Mouse (Mus musculus) intestine, embryonic 15.5 days (tissue): ENCODE measurements around the gene Abcc12. TPM values are rescaled to one million over a fixed set of nuclear protein-coding genes. Genes with fewer than 3 reads are reported as not detected.

Experiments
- ATAC-seq: fragments of 200-750 bp; cut with Nextera tagmentation; 2 replicates; pipeline ENCODE4 v1.8.0; 2017; ENCODE audit warnings: moderate TSS enrichment, moderate library complexity
- H3K27ac ChIP-seq: fragments of 300-500 bp; sonication (generic); 2 replicates; pipeline ENCODE4 v1.5.1; 2015; ENCODE audit warnings: mild to moderate bottlenecking, inconsistent platforms
- H3K27me3 ChIP-seq: fragments of 300-500 bp; sonication (generic); replicated peaks from 2 replicates; pipeline ENCODE4 v1.6.1; 2015; ENCODE audit warnings: inconsistent platforms
- H3K36me3 ChIP-seq: fragments of 300-500 bp; sonication (generic); 2 replicates; pipeline ENCODE4 v1.6.1; 2015; ENCODE audit warnings: inconsistent platforms
- H3K4me1 ChIP-seq: fragments of 300-500 bp; sonication (generic); replicated peaks from 2 replicates; pipeline ENCODE4 v1.6.1; 2015; ENCODE audit warnings: inconsistent platforms
- H3K4me2 ChIP-seq: fragments of 300-500 bp; sonication (generic); replicated peaks from 2 replicates; pipeline ENCODE4 v1.6.1; 2015; ENCODE audit warnings: mild to moderate bottlenecking, inconsistent platforms
- H3K4me3 ChIP-seq: fragments of 300-500 bp; sonication (generic); replicated peaks from 2 replicates; pipeline ENCODE4 v1.5.1; 2015; ENCODE audit warnings: inconsistent platforms
- H3K9ac ChIP-seq: fragments of 300-500 bp; sonication (generic); 2 replicates; pipeline ENCODE4 v1.6.1; 2015; ENCODE audit warnings: inconsistent platforms
- H3K9me3 ChIP-seq: fragments of 300-500 bp; sonication (generic); 2 replicates; pipeline ENCODE4 v1.6.1; 2016; ENCODE audit warnings: inconsistent platforms
- WGBS: fragments of 180-500 bp; shearing (Covaris S2); methylation state at CpG from one replicate; pipeline ENCODE4 v1.1.7; 2015; 5-methylcytosine and 5-hydroxymethylcytosine counted together
- polyA plus RNA-seq: library from polyadenylated mRNA; unstranded; fragments of >200 nt; fragmentation: Nextera tagmentation; extraction: Ambion mirVana; gene quantifications from 2 replicates; pipeline ENCODE4 v1.2.1, GENCODE M21; 2015

The Abcc12 gene
- polyA plus RNA-seq, 1 experiment from 2014 or later = 0.20 TPM

DNA sequence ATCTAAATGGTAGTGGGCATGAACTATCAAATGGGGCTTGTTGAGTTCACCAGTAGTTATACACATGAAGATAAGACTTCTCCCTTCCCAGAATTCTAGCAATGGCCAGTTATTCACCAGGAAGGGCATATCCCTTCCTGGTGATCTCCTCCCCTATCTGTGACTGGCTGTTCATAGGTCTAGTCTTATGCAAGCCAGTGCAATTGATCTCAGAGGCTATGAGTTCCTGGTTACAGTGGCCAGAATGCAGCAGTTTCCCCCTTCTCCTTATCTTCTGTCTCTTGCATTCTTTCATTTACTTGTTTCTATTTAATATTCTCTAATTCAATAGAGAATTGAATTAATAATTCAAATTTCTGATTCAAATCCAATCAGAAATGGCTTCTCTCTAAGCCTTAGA, 96.2 kb downstream of the Abcc12 start:
- no peak for ATAC-seq
- no peaks in the 10 kb centered on the region for H3K4me1 ChIP-seq
- no peaks in the 10 kb centered on the region for H3K9me3 ChIP-seq
- no peak overlapping the region for H3K9ac ChIP-seq
- H3K36me3 ChIP-seq = no peaks in the 10 kb centered on the region
- H3K27ac ChIP-seq = no peak overlapping the region
- H3K27me3 ChIP-seq = no peaks in the 10 kb centered on the region
- H3K4me2 ChIP-seq = no peak overlapping the region
- H3K4me3 ChIP-seq = no peak overlapping the region

DNA sequence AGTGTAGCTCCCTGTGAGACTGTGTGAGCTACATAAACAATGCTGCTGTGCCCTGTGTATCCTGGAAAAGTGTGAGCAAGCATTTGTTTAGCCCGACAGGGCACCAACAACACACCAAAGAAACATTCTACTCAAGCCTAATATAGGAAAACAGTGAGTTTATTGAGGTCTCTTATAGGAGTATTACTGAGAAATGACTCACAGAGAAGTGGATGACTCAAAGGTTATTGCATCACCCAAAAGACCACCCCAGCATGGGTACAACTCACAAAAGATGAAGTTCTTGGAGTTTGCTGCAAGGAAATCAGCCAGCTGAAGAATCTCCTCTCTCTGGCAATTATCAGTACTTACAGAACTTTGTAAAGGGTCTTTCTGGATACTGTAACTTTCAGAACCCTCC, 98.4 kb downstream of the Abcc12 start:
- Histone ChIP-seq H3K4me1 (no peaks in the 10 kb centered on the region), H3K36me3 (no peaks in the 10 kb centered on the region), H3K9me3 (no peaks in the 10 kb centered on the region), H3K27me3 (no peaks in the 10 kb centered on the region), H3K27ac (no peak overlapping the region), H3K9ac (no peak overlapping the region), H3K4me3 (no peak overlapping the region), H3K4me2 (no peak overlapping the region)
- WGBS = 78% methylated on average over 1 of the region's 1 CpGs
- no peak for ATAC-seq

DNA sequence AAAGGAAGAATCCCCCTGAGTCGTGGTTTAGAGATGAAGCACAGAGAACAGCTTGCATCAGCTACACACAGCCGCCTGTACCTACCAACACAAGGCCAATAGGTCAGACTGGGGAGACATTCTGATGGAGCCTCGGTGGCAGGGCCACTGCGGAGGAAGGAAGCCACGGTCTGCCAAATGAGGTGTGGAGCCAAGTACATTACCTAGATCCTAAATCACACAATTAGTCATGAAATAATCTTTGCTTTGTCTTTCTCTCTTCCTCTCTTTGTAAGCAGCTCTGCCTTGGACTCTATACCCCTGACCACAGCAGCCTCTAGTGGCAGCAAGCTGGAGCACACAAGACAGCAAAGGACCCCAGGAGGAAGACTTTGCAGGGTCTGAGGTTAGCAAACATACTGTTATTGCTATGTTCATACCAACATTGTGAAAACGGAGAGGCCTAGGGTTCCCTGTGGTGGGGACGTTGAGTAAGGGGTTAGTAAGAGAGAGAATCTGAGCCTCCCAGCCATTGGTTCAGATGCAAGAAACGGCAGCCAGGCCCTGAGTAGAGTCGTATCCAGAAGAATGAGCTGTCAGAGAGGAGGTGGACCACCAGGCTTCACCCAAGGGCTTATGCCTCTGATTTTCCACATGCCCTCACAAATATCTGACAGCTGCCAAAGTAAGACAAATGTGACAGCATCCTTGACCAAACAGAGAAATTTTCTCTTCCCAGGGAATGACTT, 104.6 kb downstream of the Abcc12 start:
- 58% methylated on average over 9 of the region's 9 CpGs for WGBS
- H3K9ac ChIP-seq = no peak overlapping the region
- no peak overlapping the region for H3K4me3 ChIP-seq
- no peaks in the 10 kb centered on the region for H3K27me3 ChIP-seq
- H3K27ac ChIP-seq = no peak overlapping the region
- no peaks in the 10 kb centered on the region for H3K36me3 ChIP-seq
- H3K4me1 ChIP-seq = no peaks in the 10 kb centered on the region
- ATAC-seq = no peak
- H3K4me2 ChIP-seq = no peak overlapping the region
- H3K9me3 ChIP-seq = no peaks in the 10 kb centered on the region

DNA sequence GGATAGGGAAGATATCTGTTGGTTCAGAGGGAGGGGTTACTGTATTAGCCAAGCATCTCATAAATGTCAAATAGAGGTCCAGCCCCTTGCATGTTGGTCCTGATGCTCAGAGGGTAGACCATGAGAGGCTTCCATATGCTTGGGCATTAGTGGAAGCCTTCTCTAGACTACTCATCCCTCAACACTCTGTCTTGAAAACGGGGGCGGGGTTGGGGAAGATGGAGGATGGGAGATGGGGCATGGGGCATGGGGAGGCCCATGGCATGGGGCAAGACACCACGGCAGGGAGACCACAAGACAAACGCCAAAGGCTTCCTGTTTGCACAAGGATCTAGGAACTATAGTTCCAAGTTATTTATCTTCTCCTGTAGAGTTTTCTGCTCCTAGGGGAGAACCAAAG, 106.0 kb downstream of the Abcc12 start:
- Histone ChIP-seq H3K4me3 (no peak overlapping the region), H3K27me3 (no peaks in the 10 kb centered on the region), H3K9me3 (no peaks in the 10 kb centered on the region), H3K9ac (no peak overlapping the region), H3K27ac (no peak overlapping the region), H3K4me2 (no peak overlapping the region), H3K36me3 (no peaks in the 10 kb centered on the region), H3K4me1 (no peaks in the 10 kb centered on the region)
- 89% methylated on average over 4 of the region's 4 CpGs for WGBS
- no peak for ATAC-seq

DNA sequence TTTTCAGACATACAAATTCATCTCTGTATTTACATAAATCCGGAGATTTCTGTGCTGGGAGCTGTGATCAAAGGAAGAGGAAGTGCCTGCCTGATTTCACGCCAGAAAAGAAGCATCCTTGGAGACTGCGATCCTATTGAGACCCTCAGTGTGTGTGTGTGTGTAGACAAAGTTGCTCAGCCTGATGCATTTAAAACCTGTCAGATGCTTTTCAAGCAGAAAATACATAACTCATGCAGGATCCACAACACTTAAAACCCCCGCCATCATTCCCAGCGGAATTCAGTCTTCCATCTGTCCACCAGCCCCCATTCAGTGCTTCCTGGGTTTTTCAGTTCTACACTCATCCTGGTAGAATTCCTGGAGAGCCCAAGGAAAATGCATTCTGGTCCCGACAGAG, 107.4 kb downstream of the Abcc12 start:
- ATAC-seq = no peak
- WGBS = 67% methylated on average over 6 of the region's 6 CpGs
- Histone ChIP-seq H3K4me1 (no peaks in the 10 kb centered on the region), H3K9ac (no peak overlapping the region), H3K27me3 (no peaks in the 10 kb centered on the region), H3K4me2 (no peak overlapping the region), H3K4me3 (no peak overlapping the region), H3K9me3 (no peaks in the 10 kb centered on the region), H3K36me3 (no peaks in the 10 kb centered on the region), H3K27ac (no peak overlapping the region)

DNA sequence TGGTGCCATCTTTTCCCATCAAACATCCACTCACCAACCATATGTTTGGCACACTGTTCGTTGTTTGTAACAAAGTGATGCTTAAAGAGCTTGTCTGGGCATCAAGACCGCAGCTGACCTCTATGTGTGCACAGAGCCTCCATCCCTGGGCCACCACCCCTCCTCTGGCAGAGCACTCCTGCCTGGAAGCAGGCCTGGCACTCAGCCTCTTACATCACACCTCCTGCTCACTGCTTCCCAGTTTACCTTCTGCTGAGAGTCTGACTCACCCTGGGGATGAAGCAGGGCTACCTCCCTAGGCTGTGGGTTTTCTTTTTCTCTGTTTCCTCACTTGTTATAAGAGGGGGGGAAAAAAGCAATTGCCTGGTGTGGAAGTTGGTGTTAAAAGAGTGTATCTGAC, 109.8 kb downstream of the Abcc12 start:
- Histone ChIP-seq H3K4me1 (no peaks in the 10 kb centered on the region), H3K27ac (no peak overlapping the region), H3K9me3 (no peaks in the 10 kb centered on the region), H3K36me3 (no peaks in the 10 kb centered on the region), H3K27me3 (no peaks in the 10 kb centered on the region), H3K9ac (no peak overlapping the region), H3K4me3 (no peak overlapping the region), H3K4me2 (no peak overlapping the region)
- no peak for ATAC-seq
- WGBS = 92% methylated on average over 2 of the region's 2 CpGs

DNA sequence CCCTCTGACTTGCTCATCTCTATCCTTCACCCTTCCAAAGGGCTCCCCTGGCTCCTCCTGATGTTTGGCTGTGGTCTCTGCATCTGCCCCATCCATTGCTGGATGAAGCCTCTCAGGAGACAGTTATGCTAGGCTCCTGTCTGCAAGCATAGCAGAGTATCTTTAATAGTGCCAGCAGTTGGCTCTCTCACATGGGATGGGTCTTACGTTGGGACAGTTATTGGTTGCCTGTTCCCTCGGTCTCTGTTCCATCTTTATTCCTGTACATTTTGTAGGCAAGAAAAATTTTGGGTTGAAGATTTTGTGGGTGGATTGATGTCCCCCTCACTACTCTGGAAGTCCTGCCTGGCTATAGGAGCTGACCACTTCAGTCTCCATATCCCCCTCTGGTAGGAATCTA, 117.3 kb downstream of the Abcc12 start:
- no peaks in the 10 kb centered on the region for H3K36me3 ChIP-seq
- H3K4me2 ChIP-seq = no peak overlapping the region
- WGBS = 96% methylated on average over 2 of the region's 2 CpGs
- H3K27me3 ChIP-seq = no peaks in the 10 kb centered on the region
- no peak for ATAC-seq
- no peak overlapping the region for H3K4me3 ChIP-seq
- H3K9ac ChIP-seq = no peak overlapping the region
- H3K4me1 ChIP-seq = no peaks in the 10 kb centered on the region
- no peaks in the 10 kb centered on the region for H3K9me3 ChIP-seq
- no peak overlapping the region for H3K27ac ChIP-seq

DNA sequence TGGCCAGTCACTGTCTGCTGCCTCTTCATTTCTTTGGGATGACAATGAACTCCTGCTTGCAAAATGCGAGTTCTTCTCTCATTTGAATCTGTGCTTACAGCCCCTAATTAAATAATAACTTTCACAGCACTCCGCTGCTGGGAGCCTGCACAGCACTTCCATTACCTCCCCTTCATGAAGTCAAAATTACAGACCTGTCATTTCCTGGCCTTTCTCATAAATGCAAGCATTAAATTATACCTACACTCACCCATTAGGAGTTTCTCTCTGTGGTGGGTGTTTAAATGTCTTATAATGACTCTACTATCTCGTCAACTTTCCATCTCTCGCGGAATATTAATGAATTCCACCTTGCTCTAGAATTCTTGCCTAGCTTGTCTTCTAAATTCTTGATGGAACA, 120.1 kb downstream of the Abcc12 start:
- Histone ChIP-seq H3K36me3 (no peaks in the 10 kb centered on the region), H3K4me3 (no peak overlapping the region), H3K4me1 (no peaks in the 10 kb centered on the region), H3K9me3 (no peaks in the 10 kb centered on the region), H3K27me3 (no peaks in the 10 kb centered on the region), H3K9ac (no peak overlapping the region), H3K27ac (no peak overlapping the region), H3K4me2 (no peak overlapping the region)
- ATAC-seq = no peak
- WGBS = 85% methylated on average over 5 of the region's 5 CpGs

DNA sequence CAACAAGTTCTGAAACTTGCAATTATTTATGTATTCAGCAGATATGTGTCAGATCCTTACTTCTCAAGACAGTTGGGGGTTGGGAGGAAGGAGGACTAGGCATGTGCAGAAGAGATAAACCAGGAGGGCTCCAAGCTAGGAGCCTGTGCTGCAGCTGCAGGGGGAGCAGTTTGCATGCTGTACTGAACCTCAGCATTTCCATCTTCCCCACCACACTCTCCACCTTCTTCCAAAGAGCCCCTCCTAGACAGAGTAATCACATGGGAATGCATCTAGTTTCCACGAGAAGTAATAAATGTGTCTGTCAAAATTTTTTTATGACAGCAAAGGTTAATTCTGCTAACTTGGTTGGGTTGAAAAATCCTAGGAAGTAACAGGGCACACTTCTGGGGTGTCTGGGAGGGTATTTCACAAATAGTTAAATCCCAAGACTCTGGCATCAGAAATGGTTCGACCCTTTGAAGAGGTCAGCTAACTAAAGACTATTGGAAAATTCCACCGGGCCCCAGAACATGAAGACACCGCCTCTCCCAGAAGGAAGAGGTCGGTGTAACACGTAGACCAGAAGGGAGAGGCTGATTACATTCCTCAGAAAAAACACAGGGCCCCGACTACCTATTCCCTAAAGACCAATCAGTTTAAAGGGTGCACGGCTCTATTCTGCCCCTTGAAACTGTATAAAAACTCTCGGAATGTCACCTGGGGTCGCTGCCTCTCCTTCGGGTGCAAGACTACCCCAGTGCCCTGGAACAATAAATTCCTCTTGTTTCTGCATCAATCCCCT, 126.6 kb downstream of the Abcc12 start:
- H3K27ac ChIP-seq = peak overlapping the region; percentile 10; the same call in 1 of the 2 replicates
- WGBS = 43% methylated on average over 11 of the region's 11 CpGs
- no peaks in the 10 kb centered on the region for H3K27me3 ChIP-seq
- no peaks in the 10 kb centered on the region for H3K9me3 ChIP-seq
- peak overlapping the region; percentile 0 for H3K4me2 ChIP-seq
- no peak overlapping the region for H3K9ac ChIP-seq
- ATAC-seq = peak; percentile 93
- no peak overlapping the region for H3K4me3 ChIP-seq
- no peaks in the 10 kb centered on the region for H3K4me1 ChIP-seq
- no peaks in the 10 kb centered on the region for H3K36me3 ChIP-seq

DNA sequence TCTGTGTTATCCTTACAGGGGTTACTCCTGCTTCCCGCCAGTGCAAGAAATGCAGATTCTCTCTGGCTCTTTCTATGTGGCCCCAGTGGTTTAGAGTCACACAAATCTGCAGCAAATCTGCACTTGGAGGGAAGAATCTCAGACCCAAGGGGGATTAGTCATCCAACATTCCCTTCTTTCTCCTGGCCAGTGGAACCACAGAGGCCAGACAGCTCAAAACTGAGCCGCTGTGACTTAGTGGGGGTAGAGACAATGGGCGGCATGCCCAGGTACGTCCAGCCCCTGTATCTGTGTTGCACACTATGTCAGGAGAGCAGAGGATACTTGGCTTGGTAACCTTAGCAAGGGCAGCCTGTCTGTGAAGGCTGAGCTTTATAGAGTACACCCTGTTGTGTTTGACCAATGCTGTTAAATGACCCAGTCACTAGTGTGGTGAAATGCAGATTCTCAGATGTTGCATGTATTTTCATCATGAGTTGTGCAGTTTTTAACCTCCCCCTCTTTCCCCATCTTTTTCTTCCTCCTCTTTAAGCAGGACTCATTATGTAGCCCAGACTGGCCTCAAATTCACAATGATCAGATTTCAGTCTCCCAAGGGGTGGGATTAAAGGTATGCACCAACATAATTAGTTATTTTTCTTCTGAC, 130.5 kb downstream of the Abcc12 start:
- Histone ChIP-seq H3K27me3 (no peaks in the 10 kb centered on the region), H3K4me1 (no peaks in the 10 kb centered on the region), H3K4me3 (no peak overlapping the region), H3K4me2 (no peak overlapping the region), H3K9me3 (no peaks in the 10 kb centered on the region), H3K36me3 (no peaks in the 10 kb centered on the region), H3K27ac (no peak overlapping the region), H3K9ac (no peak overlapping the region)
- ATAC-seq = no peak
- 89% methylated on average over 4 of the region's 4 CpGs for WGBS

DNA sequence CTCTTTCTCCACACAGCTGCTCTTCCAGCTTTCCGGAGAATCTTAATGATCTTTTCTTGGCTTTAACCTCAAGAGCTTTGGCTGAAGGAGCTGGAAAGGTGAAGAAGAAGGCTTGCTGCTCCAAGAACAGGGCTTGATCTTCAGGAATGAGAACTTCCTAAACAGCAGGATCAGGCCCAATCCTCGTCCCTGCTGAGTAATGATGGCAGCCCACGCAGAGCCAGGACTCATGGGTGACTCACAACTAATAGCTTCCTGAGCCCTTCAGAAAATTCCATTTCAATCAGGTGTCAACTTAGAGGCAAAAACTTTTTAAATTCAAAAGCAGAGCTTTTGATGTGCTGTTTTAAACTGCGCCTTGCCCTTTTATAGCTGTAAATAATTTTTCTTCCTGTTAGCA, 135.0 kb downstream of the Abcc12 start:
- Histone ChIP-seq H3K9me3 (no peaks in the 10 kb centered on the region), H3K4me2 (no peak overlapping the region), H3K36me3 (no peaks in the 10 kb centered on the region), H3K4me3 (no peak overlapping the region), H3K27me3 (no peaks in the 10 kb centered on the region), H3K9ac (no peak overlapping the region), H3K27ac (no peak overlapping the region), H3K4me1 (no peaks in the 10 kb centered on the region)
- no peak for ATAC-seq
- WGBS = 77% methylated on average over 4 of the region's 4 CpGs

DNA sequence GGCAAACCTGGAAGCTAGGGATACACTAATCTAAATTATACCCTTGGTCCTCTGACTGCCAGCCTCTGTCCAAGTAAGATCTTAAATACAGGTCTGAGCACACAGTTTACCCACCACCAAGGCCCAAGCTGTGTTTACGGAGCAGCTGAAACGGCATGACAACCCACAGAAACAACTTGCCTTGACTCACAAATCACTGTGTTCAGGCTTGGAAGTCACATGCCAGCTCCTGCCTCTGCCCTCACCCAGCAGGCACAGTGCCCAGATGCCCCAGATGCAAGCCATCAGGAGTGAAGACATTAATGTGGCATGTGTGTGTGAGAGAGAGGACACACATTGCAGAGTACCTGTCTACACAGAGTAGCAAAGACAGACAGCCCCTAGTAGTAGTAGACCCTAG, 136.7 kb downstream of the Abcc12 start:
- Histone ChIP-seq H3K9ac (no peak overlapping the region), H3K4me2 (no peak overlapping the region), H3K27me3 (no peaks in the 10 kb centered on the region), H3K4me1 (no peaks in the 10 kb centered on the region), H3K36me3 (no peaks in the 10 kb centered on the region), H3K4me3 (no peak overlapping the region), H3K9me3 (no peaks in the 10 kb centered on the region), H3K27ac (no peak overlapping the region)
- ATAC-seq = no peak
- 70% methylated on average over 2 of the region's 2 CpGs for WGBS

DNA sequence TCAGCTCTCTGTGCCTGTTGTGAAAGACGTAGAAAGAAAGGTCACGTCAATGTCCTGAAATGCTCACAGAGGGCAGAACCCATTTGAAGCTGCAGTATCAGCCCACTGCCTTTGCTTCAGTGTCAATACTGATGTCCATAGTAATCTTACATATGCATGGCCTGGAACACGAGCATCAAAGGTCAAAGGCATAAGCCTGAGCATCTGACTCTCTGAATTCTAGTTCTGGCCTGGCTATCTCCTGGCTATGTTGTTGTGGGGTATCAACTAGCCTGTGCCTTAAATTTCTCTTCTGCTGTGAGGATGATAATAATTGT, 141.5 kb downstream of the Abcc12 start:
- WGBS = 76% methylated on average over 3 of the region's 3 CpGs
- Histone ChIP-seq H3K4me1 (no peaks in the 10 kb centered on the region), H3K36me3 (no peaks in the 10 kb centered on the region), H3K9me3 (no peaks in the 10 kb centered on the region), H3K4me2 (no peak overlapping the region), H3K4me3 (no peak overlapping the region), H3K27ac (no peak overlapping the region), H3K27me3 (no peaks in the 10 kb centered on the region), H3K9ac (no peak overlapping the region)
- ATAC-seq = no peak
